Mouse (Mus musculus) embryonic fibroblast, embryonic 13.5 days (primary cell): Measurements from ENCODE around the gene Cpsf4l.

Experiments used
- CTCF ChIP-seq: IDR thresholded peaks from 2 replicates; pipeline ENCODE4 v1.5.1; 2011; ENCODE audit warnings: mild to moderate bottlenecking, control low read depth, low read length, moderate library complexity, borderline replicate concordance; ENCODE audit not compliant: insufficient read depth
- POLR2A ChIP-seq: IDR thresholded peaks from 2 replicates; pipeline ENCODE4 v1.6.1; 2011; ENCODE audit warnings: low read depth, mild to moderate bottlenecking, control low read depth, low read length, moderate library complexity

GRCm38 (mm10) chr11:113710257-113710777 is 500 bp upstream of the Cpsf4l start:
- TF ChIP-seq CTCF (no peak), POLR2A (no peak)
